Mouse (Mus musculus): ENCODE measurements around the gene Cdkn1c. TPM values are rescaled to one million over a fixed set of nuclear protein-coding genes. Genes with fewer than 3 reads are reported as not detected.

Gene Cdkn1c
- polyA plus RNA-seq, 1 experiment from 2014 or later: 1,070 TPM

DNA sequence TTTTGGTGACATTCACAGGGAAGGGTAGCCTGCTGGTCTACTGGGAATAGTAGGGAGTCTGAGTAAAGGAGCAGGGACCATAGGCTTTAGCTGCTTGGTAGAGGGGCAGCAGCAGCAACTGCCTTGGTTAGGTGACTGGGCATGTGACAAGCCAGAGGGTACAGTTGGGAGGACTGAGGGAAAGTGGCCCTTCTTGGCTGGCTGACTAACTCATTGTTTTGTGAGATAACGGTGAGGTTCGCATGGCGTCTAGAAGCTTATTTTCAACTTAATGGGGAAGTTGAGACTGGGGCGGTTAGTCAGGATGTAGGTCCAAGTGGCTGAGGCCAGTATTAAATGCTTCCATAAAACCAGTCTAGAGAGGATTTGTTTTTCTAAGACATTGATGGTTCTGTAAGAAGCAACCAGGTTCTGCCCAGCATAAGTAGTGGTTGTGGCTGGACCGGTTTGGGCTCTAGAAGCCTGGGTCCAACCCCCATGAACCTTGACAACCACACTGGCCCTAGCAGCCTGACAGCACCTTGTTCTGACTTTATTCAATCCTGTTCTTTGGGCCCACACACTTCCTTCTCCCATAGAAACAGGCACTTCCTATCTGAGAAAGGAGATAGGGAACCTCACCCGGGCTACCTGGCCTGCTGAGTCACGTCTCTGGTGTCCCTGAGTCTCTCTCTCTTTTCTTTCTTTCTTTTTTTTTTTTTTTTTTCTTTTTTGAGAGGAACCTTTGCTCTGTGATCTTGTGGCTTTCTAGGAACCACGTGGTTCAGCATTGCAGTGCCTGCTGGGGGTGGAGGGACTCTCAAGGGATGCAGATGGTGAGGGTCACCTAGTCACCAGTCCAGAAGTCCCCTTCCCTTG, 34.5 kb upstream of the Cdkn1c start:
- WGBS: 83% methylated on average over 8 of the region's 8 CpGs
- ATAC-seq (ENCODE audit: low FRiP score, low read depth): no peak

DNA sequence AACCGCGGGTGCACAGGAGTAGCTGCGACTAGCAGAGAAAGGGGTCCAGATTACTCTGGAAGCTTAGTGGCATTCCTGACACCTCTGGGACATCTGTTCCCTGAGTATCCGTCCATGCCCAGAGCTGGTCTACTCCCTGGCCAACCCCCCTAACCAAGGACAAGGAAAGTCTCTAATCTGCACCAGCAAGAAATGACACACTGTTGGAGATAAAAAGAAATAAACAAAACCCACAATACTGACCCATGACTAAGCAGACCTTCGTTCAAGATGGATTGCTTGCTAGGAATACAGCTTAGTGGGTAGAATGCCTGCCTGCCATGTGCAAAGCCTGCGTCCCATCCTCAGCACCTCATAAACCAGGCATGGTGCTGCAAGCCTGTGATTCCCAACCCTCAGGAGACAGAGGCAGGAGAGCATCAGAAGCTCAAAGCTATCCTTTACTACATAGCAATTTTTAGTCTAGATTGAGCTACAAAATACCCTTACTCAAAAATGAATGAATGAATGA, 32.8 kb upstream of the Cdkn1c start:
- Histone ChIP-seq H3K4me1 (no peaks in the 10 kb centered on the region), H3K27ac (replicated peaks) (no peak overlapping the region), H3K36me3 (no peaks in the 10 kb centered on the region), H3K4me3 (no peak overlapping the region), H3K9me3 (no peaks in the 10 kb centered on the region), H3K4me2 (replicated peaks) (no peak overlapping the region), H3K9ac (replicated peaks) (no peak overlapping the region), H3K27me3 (peaks cover 29% of the 10 kb centered on the region)
- no peak for ATAC-seq (ENCODE audit: low FRiP score, low read depth)
- 86% methylated on average over 6 of the region's 6 CpGs for WGBS

More for the DNA sequence above, 34.5 kb upstream of the Cdkn1c start:
- H3K9me3 ChIP-seq: no peaks in the 10 kb centered on the region
- no peak overlapping the region for H3K27ac ChIP-seq (replicated peaks)
- peaks cover 35% of the 10 kb centered on the region for H3K27me3 ChIP-seq
- H3K4me1 ChIP-seq: no peaks in the 10 kb centered on the region
- no peaks in the 10 kb centered on the region for H3K36me3 ChIP-seq
- no peak overlapping the region for H3K9ac ChIP-seq (replicated peaks)
- no peak overlapping the region for H3K4me3 ChIP-seq
- H3K4me2 ChIP-seq (replicated peaks): no peak overlapping the region

DNA sequence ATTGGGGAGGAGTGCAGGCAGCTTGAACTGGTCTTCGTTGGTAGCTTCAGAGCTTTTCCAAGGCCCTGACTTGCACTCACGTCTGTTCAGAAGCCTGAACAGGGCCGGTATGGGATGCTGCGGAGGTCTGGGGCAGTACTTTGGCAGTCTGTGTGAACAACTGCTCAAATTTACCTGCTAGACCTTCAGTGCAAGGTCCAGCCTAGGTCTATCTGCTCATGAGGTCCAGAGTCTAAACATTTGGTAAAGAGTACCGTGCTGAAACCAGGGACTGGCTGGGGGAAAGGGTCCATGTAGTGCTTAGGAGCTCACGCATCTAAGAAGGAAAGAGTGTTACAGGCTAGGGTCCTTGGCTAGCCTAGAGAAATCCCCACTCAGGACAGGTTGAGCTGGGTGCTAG, 28.9 kb upstream of the Cdkn1c start:
- no peaks in the 10 kb centered on the region for H3K4me1 ChIP-seq
- H3K4me3 ChIP-seq: no peak overlapping the region
- 82% methylated on average over 6 of the region's 6 CpGs for WGBS
- ATAC-seq (ENCODE audit: low FRiP score, low read depth): no peak
- H3K27me3 ChIP-seq: peaks cover 20% of the 10 kb centered on the region
- no peak overlapping the region for H3K9ac ChIP-seq (replicated peaks)
- H3K9me3 ChIP-seq: no peaks in the 10 kb centered on the region
- no peaks in the 10 kb centered on the region for H3K36me3 ChIP-seq
- no peak overlapping the region for H3K4me2 ChIP-seq (replicated peaks)
- H3K27ac ChIP-seq (replicated peaks): no peak overlapping the region

DNA sequence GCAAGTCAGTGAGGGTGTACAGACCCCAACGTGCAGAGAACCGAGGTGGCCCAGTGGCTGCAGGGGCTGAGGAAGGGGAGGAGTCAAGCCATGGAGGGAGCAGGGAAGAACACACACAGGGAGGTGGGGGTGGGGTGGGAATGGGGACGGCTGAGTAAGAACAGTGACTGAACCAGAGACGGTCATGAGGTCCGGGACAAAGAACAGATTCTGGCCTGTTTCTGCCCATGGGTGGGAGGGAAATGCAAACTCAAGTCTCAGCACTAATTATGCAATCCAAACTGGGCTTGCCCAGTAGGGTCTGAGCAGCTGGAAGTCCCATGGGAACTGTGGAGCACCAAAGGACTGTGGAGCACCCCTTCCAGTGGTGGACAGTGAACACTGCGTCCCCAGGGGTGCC, 21.7 kb upstream of the Cdkn1c start:
- no peak overlapping the region for H3K4me3 ChIP-seq
- H3K9me3 ChIP-seq: no peaks in the 10 kb centered on the region
- no peak overlapping the region for H3K27ac ChIP-seq (replicated peaks)
- WGBS: 13% methylated on average over 6 of the region's 6 CpGs
- H3K9ac ChIP-seq (replicated peaks): no peak overlapping the region
- no peak overlapping the region for H3K4me2 ChIP-seq (replicated peaks)
- no peaks in the 10 kb centered on the region for H3K36me3 ChIP-seq
- peaks cover 7% of the 10 kb centered on the region for H3K4me1 ChIP-seq
- peaks cover 12% of the 10 kb centered on the region; the same call in 1 of the 2 replicates for H3K27me3 ChIP-seq
- no peak for ATAC-seq (ENCODE audit: low FRiP score, low read depth)

DNA sequence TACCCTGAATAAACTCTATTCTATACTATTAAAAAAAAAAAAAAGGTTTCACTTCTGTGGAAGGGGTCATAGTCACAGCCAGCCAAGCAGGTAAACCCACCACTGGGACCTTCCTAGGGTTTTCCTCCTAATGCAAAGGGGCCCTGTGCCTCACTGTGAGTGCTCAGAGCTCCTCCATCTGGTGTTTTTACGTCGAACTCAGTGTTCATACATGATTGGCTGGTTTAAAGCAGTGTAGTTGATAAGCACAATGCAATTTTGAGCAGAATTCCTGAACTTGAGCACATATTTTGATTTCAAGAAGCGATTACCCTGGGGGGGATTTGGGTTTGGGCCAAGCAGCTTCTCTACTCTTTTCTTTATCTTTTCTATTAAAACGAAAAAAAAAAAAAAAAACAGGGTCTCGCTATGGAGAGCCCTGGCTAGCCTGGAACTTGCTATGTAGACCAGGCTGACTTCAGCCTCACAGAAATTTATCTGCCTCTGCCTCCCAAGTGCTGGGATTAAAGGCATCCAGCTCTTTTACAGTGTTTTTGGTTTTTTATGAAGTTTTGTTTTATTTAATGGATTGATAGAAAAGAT, 21.0 kb upstream of the Cdkn1c start:
- Histone ChIP-seq H3K4me3 (no peak overlapping the region), H3K36me3 (no peaks in the 10 kb centered on the region), H3K9me3 (no peaks in the 10 kb centered on the region), H3K27me3 (peaks cover 17% of the 10 kb centered on the region; the same call in 1 of the 2 replicates), H3K9ac (replicated peaks) (no peak overlapping the region), H3K4me2 (replicated peaks) (no peak overlapping the region), H3K4me1 (peaks cover 7% of the 10 kb centered on the region), H3K27ac (replicated peaks) (no peak overlapping the region)
- ATAC-seq (ENCODE audit: low FRiP score, low read depth): no peak
- WGBS: 55% methylated on average over 5 of the region's 5 CpGs

DNA sequence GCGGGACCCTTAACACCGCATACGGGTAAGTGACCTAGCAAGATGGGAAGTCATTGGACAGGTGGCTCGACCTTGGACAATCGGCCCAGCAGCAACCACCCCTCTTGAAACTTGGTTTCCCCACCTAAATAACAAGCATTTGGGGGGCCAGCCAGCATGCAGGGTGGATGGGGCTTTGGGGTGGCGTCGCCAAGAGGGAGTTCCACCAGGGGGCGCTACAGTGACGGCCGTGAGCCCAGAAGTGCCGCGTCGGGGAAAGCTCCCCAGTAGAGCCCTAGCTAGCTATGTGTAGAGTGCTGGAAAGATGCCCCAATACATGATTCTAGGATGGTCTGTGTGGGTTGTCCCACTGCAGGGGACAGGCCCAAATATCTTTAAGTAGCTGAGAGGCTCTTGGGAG, 19.6 kb upstream of the Cdkn1c start:
- 36% methylated on average over 13 of the region's 13 CpGs for WGBS
- Histone ChIP-seq H3K9ac (replicated peaks) (no peak overlapping the region), H3K4me1 (peaks cover 7% of the 10 kb centered on the region), H3K4me2 (replicated peaks) (no peak overlapping the region), H3K4me3 (no peak overlapping the region), H3K27ac (replicated peaks) (no peak overlapping the region), H3K9me3 (no peaks in the 10 kb centered on the region), H3K27me3 (peaks cover 22% of the 10 kb centered on the region; the same call in 1 of the 2 replicates), H3K36me3 (no peaks in the 10 kb centered on the region)
- ATAC-seq (ENCODE audit: low FRiP score, low read depth): no peak

DNA sequence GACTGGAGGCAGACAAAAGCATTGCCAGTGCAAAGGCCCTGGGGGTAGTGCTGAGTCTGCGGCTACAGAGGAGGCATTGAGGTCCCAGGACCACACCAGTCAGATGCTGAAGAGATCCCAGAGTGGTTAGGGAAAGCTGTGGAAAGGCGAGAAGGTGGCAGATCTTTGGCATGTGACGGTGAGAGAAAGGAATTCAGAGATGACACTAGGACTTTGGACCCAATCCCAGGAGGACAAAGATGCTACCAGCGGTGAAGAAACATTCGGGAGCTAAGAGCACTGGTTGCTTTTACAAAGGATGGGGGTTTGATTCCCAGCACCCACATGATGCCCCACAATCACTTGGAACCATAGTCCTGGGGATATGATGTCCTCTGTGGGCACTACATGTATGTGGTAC, 16.9 kb upstream of the Cdkn1c start:
- no peaks in the 10 kb centered on the region for H3K9me3 ChIP-seq
- no peak overlapping the region for H3K27ac ChIP-seq (replicated peaks)
- H3K4me2 ChIP-seq (replicated peaks): no peak overlapping the region
- H3K27me3 ChIP-seq: peaks cover 23% of the 10 kb centered on the region; the same call in 1 of the 2 replicates
- WGBS: 88% methylated on average over 5 of the region's 5 CpGs
- H3K9ac ChIP-seq (replicated peaks): no peak overlapping the region
- no peak for ATAC-seq (ENCODE audit: low FRiP score, low read depth)
- H3K4me3 ChIP-seq: no peak overlapping the region
- H3K36me3 ChIP-seq: no peaks in the 10 kb centered on the region
- H3K4me1 ChIP-seq: peaks cover 5% of the 10 kb centered on the region

DNA sequence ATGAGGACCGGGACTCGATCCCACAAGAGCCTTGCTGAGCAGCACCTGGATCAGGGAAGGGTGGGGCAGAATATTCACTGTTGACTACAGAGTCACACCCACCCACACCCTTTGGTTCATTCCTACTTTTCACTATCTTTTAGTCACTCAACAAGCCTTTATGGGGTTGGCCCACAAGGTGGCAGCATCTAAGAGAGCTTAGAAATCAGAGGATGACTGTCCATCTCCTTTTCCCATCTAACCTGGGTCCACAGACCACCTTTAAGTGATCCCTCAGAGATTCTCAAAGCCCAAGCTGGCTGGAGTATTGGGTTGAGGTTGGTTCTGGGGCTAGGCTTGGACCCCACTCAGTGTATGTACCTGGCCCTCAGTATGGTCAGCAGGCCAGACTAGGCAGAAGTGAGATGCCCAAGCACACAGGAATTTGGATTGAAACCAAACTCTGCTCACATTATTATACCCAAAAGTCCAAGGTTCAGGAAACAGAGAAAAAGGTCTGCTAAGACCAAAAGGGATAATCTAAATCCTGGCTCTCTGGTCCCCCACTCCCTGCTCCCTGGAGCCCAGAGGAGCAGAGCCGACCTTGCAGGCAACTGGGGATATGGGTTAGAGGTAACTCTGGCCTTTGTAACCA, 16.0 kb upstream of the Cdkn1c start:
- WGBS: 90% methylated on average over 3 of the region's 3 CpGs

DNA sequence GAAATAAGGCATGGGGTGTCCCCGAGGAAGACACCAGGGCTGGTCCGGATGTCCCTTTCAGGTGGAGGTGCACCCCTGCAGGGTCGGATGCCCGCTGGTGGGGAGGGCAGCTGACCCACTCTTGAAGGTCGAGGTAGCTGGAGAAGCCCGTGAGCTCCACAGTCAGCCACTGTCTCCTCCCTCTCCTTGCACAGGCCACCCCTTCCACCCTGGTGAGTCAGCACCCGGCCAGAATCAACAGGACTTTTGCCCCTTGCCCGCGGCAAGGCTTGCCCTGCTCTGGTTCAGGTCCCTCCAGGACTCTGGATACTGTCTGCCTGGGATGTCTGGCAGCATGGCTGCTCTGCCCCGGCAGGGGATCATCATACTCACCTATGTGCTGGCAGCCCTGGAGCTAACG, 15.0 kb upstream of the Cdkn1c start:
- no peak overlapping the region for H3K27ac ChIP-seq (replicated peaks)
- no peak overlapping the region for H3K4me3 ChIP-seq
- no peaks in the 10 kb centered on the region for H3K36me3 ChIP-seq
- no peak for ATAC-seq (ENCODE audit: low FRiP score, low read depth)
- no peak overlapping the region for H3K4me2 ChIP-seq (replicated peaks)
- 72% methylated on average over 11 of the region's 11 CpGs for WGBS
- no peaks in the 10 kb centered on the region for H3K4me1 ChIP-seq
- peaks cover 18% of the 10 kb centered on the region; the same call in 1 of the 2 replicates for H3K27me3 ChIP-seq
- no peak overlapping the region for H3K9ac ChIP-seq (replicated peaks)
- H3K9me3 ChIP-seq: no peaks in the 10 kb centered on the region

More for the DNA sequence above, 16.0 kb upstream of the Cdkn1c start:
- Histone ChIP-seq H3K9me3 (no peaks in the 10 kb centered on the region), H3K4me2 (replicated peaks) (no peak overlapping the region), H3K27me3 (peaks cover 23% of the 10 kb centered on the region; the same call in 1 of the 2 replicates), H3K27ac (replicated peaks) (no peak overlapping the region), H3K4me3 (no peak overlapping the region), H3K4me1 (no peaks in the 10 kb centered on the region), H3K9ac (replicated peaks) (no peak overlapping the region), H3K36me3 (no peaks in the 10 kb centered on the region)
- ATAC-seq (ENCODE audit: low FRiP score, low read depth): no peak

DNA sequence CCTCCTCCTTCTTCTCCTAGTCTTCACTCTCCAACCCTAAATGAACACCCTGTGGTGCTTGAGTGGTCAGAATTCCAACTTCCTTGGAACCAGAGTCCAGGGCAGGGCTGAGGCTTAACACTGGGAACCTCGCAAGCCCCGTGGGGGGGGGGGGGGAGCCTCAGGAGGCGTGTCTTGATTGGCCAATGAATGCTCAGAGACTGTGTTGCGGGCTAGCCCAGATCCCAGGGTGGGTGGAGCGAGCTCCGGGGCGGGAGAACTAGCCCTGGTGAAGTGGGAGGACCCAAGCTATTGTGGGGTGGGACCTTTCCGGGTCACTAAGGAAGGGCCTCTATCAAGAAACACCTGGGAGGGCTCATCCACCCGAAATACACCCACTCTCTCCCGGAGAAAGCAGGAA, 14.0 kb upstream of the Cdkn1c start:
- Histone ChIP-seq H3K4me1 (peaks cover under 1% of the 10 kb centered on the region; the same call in 1 of the 2 replicates), H3K36me3 (no peaks in the 10 kb centered on the region), H3K9ac (replicated peaks) (no peak overlapping the region), H3K4me3 (no peak overlapping the region), H3K9me3 (no peaks in the 10 kb centered on the region), H3K4me2 (replicated peaks) (no peak overlapping the region), H3K27me3 (peaks cover 15% of the 10 kb centered on the region; the same call in 1 of the 2 replicates), H3K27ac (replicated peaks) (no peak overlapping the region)
- no peak for ATAC-seq (ENCODE audit: low FRiP score, low read depth)
- WGBS: 39% methylated on average over 10 of the region's 10 CpGs

DNA sequence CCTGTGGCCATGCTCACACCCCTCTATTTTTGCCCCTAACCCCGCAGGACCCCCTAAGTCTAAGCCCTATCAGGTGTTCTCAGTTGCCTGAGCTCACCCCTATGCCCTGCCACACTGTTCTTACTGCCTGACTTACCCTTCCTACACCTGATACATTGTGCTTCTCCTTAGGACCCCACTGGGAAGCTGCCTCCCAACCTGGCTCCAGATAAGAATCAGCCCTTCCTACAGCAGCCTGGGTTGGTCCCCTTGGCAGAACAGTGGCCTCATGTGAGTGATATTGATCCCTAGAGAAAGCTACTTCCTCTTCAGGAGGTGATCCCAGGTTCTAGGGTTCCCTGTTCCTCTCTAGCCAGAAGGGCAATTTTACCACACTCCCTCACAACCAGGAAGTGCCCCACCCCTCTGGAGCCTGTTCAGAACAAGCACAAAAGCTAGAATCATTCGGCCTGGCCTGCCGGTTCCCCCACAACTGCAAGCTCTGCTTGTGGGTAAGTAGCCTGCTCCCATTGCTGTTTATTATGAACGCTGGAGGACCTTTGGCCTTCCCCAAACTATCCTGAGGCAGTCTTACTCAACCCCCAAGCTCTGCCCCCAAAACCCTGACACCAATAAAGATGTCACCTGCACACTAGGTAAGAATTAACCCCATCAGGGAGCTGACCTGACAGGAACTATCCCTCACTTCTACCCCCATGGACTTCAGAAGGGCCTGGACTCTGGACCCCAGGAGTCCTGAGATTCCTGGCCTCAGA, 12.7 kb upstream of the Cdkn1c start, which contains the start of gene Slc22a18:
Gene Slc22a18, plus strand, starts transcription at position 390 of the 755 bp plus-strand sequence.
- H3K4me3 ChIP-seq: no peak within 1 kb of the TSS
- WGBS: 59% methylated on average over 4 of the region's 4 CpGs
- H3K9me3 ChIP-seq: no peaks in the 10 kb centered on the region
- H3K4me2 ChIP-seq (replicated peaks): no peak within 1 kb of the TSS
- H3K27ac ChIP-seq (replicated peaks): no peak within 1 kb of the TSS
- H3K4me1 ChIP-seq: peaks cover 4% of the 10 kb centered on the region; the same call in 1 of the 2 replicates
- H3K27me3 ChIP-seq: peaks cover 20% of the 10 kb centered on the region
- no peak for ATAC-seq (ENCODE audit: low FRiP score, low read depth)
- no peak within 1 kb of the TSS for H3K9ac ChIP-seq (replicated peaks)
- no peaks in the 10 kb centered on the region for H3K36me3 ChIP-seq

Data from midbrain, embryonic 12.5 days (tissue).